Comparison of ENCODE assay signal across 9 mouse cellular contexts in the genomic region with DNA sequence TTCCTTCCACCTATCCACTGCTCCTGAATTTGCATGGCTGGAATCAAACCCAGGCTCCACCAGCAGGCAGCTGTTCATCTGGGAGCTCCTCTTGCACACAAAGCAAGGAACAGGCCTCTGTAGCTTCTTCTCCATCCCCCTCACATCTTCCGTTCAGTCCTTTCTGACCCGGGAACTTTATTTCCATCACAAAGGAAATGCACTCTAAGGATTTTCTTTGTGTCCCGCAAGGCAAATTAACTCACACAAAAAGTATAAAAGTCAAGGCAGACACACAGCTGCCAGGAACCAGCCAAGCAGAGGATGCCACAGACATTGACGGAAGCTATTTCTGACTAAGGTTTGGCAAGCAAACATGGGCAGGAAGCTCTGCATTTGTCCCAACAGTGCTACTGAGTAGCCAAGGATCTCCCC. TPM values are rescaled to one million over a fixed set of nuclear protein-coding genes. Genes with fewer than 3 reads are reported as not detected.
A peak's percentile ranks its signal among the peaks of the same experiment; 100 is the strongest.
DNase-seq lines count a peak whose midpoint lies in the region; ATAC-seq lines count a peak whose summit lies in the region.
"Had no signal": no experiment of that assay in that cellular context is flagged by ENCODE, and none has a peak within 500 bp of the region (broad histone marks: within the 10 kb centered on the region; RNA-seq: fewer than 3 reads in every experiment).

No protein-coding gene starts in this region.

- H3K4me2 ChIP-seq in lung, embryonic 15.5 days = no peak overlapping the region
- H3K4me2 ChIP-seq: embryonic facial prominence, embryonic 12.5 days had no signal

- peaks cover 92% of the 10 kb centered on the region for H3K36me3 ChIP-seq in hindbrain, embryonic 10.5 days
- peaks cover 2% of the 10 kb centered on the region; the same call in 1 of the 2 replicates for H3K36me3 ChIP-seq in lung, embryonic 15.5 days

- peak; percentile 40 for DNase-seq in embryo, embryonic 10 days (ENCODE audit: low spot score)
- DNase-seq in embryo, embryonic 9.5 days (ENCODE audit: extremely low spot score) = no peak
- DNase-seq in Muller cell, postnatal 12 days (ENCODE audit: inconsistent ontology term) = peak; percentile 54
- peak; percentile 69 for DNase-seq in hindbrain, embryonic 10.5 days (ENCODE audit: low spot score)
- DNase-seq in retina, embryonic 14.5 days (ENCODE audit: low spot score) = no peak
- no peak for DNase-seq in urinary bladder, postnatal 25 days (ENCODE audit: low spot score)
- no peak for DNase-seq in frontal cortex, postnatal 10 days (ENCODE audit: low spot score in 2 of 2)

- H3K27me3 ChIP-seq in hindbrain, embryonic 10.5 days (ENCODE audit: insufficient read depth, poor library complexity, severe bottlenecking) = no peaks in the 10 kb centered on the region
- no peaks in the 10 kb centered on the region for H3K27me3 ChIP-seq in lung, embryonic 15.5 days
- H3K27me3 ChIP-seq: embryonic facial prominence, embryonic 12.5 days had no signal

- no peak overlapping the region for H3K9ac ChIP-seq in lung, embryonic 15.5 days
- H3K9ac ChIP-seq: embryonic facial prominence, embryonic 12.5 days had no signal

- peaks cover 71% of the 10 kb centered on the region for H3K4me1 ChIP-seq in hindbrain, embryonic 10.5 days (replicated peaks)
- peaks cover 6% of the 10 kb centered on the region; the same call in 1 of the 2 replicates for H3K4me1 ChIP-seq in lung, embryonic 15.5 days

- no peak for ATAC-seq in lung, embryonic 15.5 days (ENCODE audit: borderline replicate concordance, extremely low read depth, low FRiP score, low TSS enrichment)

- 22% methylated on average over 4 of the region's 4 CpGs for WGBS in hindbrain, embryonic 10.5 days
- WGBS in lung, embryonic 15.5 days = 67% methylated on average over 4 of the region's 4 CpGs

- peak overlapping the region; percentile 14; the same call in 1 of the 2 replicates for H3K4me3 ChIP-seq in hindbrain, embryonic 10.5 days
- no peak overlapping the region for H3K4me3 ChIP-seq in lung, embryonic 15.5 days
- H3K4me3 ChIP-seq: embryonic facial prominence, embryonic 12.5 days had no signal

- H3K9me3 ChIP-seq in hindbrain, embryonic 10.5 days = peaks cover 13% of the 10 kb centered on the region
- no peaks in the 10 kb centered on the region for H3K9me3 ChIP-seq in lung, embryonic 15.5 days
- H3K9me3 ChIP-seq: embryonic facial prominence, embryonic 12.5 days had no signal

- H3K27ac ChIP-seq in hindbrain, embryonic 10.5 days = peak overlapping the region; percentile 92
- peak overlapping the region; percentile 67 for H3K27ac ChIP-seq in lung, embryonic 15.5 days
- H3K27ac ChIP-seq: embryonic facial prominence, embryonic 12.5 days had no signal

RNA-seq across cellular contexts. Expression of a gene that starts 18.6 kb away (rescaled TPM):
- polyA plus RNA-seq in hindbrain, embryonic 10.5 days (2016; fragmentation: Nextera tagmentation; extraction: Ambion mirVana) = 144 and 181 TPM in 2 replicates
- polyA plus RNA-seq in lung, embryonic 15.5 days (2015; fragmentation: Nextera tagmentation; extraction: Ambion mirVana) = 36.3 and 38.0 TPM in 2 replicates

RNA-seq across cellular contexts. Expression of a gene that starts 36.9 kb away (rescaled TPM):
- not detected in 2 replicates for polyA plus RNA-seq in hindbrain, embryonic 10.5 days (2016; fragmentation: Nextera tagmentation; extraction: Ambion mirVana)
- not detected in 2 replicates for polyA plus RNA-seq in lung, embryonic 15.5 days (2015; fragmentation: Nextera tagmentation; extraction: Ambion mirVana)
- polyA plus RNA-seq: embryonic facial prominence, embryonic 12.5 days had no signal

RNA-seq across cellular contexts. Expression of a gene that starts 53.1 kb away (rescaled TPM):
- 0.05 TPM in 1 of 2 replicates, not detected in the other for polyA plus RNA-seq in hindbrain, embryonic 10.5 days (2016; fragmentation: Nextera tagmentation; extraction: Ambion mirVana)
- not detected in 2 replicates for polyA plus RNA-seq in lung, embryonic 15.5 days (2015; fragmentation: Nextera tagmentation; extraction: Ambion mirVana)
- polyA plus RNA-seq: embryonic facial prominence, embryonic 12.5 days had no signal

RNA-seq across cellular contexts. Expression of a gene that starts 55.1 kb away (rescaled TPM):
- polyA plus RNA-seq in hindbrain, embryonic 10.5 days (2016; fragmentation: Nextera tagmentation; extraction: Ambion mirVana) = 0.04 TPM in 1 of 2 replicates, not detected in the other
- polyA plus RNA-seq in lung, embryonic 15.5 days (2015; fragmentation: Nextera tagmentation; extraction: Ambion mirVana) = not detected in 2 replicates
- polyA plus RNA-seq: embryonic facial prominence, embryonic 12.5 days had no signal

Comparison
In these comparisons a context has a peak if more than half of its experiments do, and no peak if none do; other contexts are left out.
1. DNase-seq: peak in embryo, embryonic 10 days (single experiment), Muller cell, postnatal 12 days (single experiment) and hindbrain, embryonic 10.5 days (single experiment); none in embryo, embryonic 9.5 days (single experiment), retina, embryonic 14.5 days (single experiment), urinary bladder, postnatal 25 days (single experiment) and frontal cortex, postnatal 10 days (0 of 2).